ENCODE assay signal across 14 mouse cellular contexts in genomic region chr7:44669103-44669502, GRCm38 (mm10). TPM values are rescaled to one million over a fixed set of nuclear protein-coding genes. Genes with fewer than 3 reads are reported as not detected.
A peak's percentile ranks its signal among the peaks of the same experiment; 100 is the strongest.
DNase-seq lines count a peak whose midpoint lies in the region; ATAC-seq and TF ChIP-seq lines count a peak whose summit lies in the region.
"Had no signal": no experiment of that assay in that cellular context is flagged by ENCODE, and none has a peak within 500 bp of the region (broad histone marks: within the 10 kb centered on the region; RNA-seq: fewer than 3 reads in every experiment).

No protein-coding gene starts in this region.

- ATAC-seq in kidney, postnatal 0 days (replicated peaks; ENCODE audit: low FRiP score, low read depth), result peak; percentile 33; the same call in 1 of the 2 replicates
- ATAC-seq in midbrain, embryonic 14.5 days (ENCODE audit: low FRiP score, low TSS enrichment), result no peak
- ATAC-seq: forebrain, postnatal 0 days; Patski had no signal

- H3K9me3 ChIP-seq in E14TG2a.4 (ENCODE audit: low read length), result no peaks in the 10 kb centered on the region
- no peaks in the 10 kb centered on the region for H3K9me3 ChIP-seq in kidney, postnatal 0 days (replicated peaks; ENCODE audit: low read length)
- no peaks in the 10 kb centered on the region for H3K9me3 ChIP-seq in midbrain, embryonic 14.5 days (ENCODE audit: control insufficient read depth, low read length)
- H3K9me3 ChIP-seq: hindbrain, embryonic 15.5 days had no signal

- no peak for TF ChIP-seq CTCF in E14TG2a.4 (conservative IDR thresholded peaks at IDR 0.05; ENCODE audit: low read length)
- TF ChIP-seq CTCF in kidney, postnatal 0 days (IDR thresholded peaks at IDR 0.05; ENCODE audit: low read depth), result no peak

- WGBS in kidney, postnatal 0 days, result 13% methylated on average over 21 of the region's 21 CpGs
- 15% methylated on average over 21 of the region's 21 CpGs for WGBS in midbrain, embryonic 14.5 days

- no peaks in the 10 kb centered on the region for H3K36me3 ChIP-seq in E14TG2a.4 (ENCODE audit: insufficient read depth, low read length)
- H3K36me3 ChIP-seq in kidney, postnatal 0 days (ENCODE audit: insufficient read depth, low read length), result no peaks in the 10 kb centered on the region
- no peaks in the 10 kb centered on the region for H3K36me3 ChIP-seq in midbrain, embryonic 14.5 days (ENCODE audit: control insufficient read depth, insufficient read depth, low read length)
- H3K36me3 ChIP-seq: hindbrain, embryonic 15.5 days had no signal

- H3K4me3 ChIP-seq in E14TG2a.4 (replicated peaks; ENCODE audit: low read length), result peak overlapping the region; percentile 73
- no peak overlapping the region for H3K4me3 ChIP-seq in kidney, postnatal 0 days (replicated peaks; ENCODE audit: low read depth, low read length)
- no peak overlapping the region for H3K4me3 ChIP-seq in midbrain, embryonic 14.5 days (replicated peaks; ENCODE audit: low read depth, low read length)
- H3K4me3 ChIP-seq: hindbrain, embryonic 15.5 days had no signal

- intact Hi-C loops in heart, postnatal 10 days (cut with DNase I), result loop anchor here (5.0 kb wide), 1 partner anchor 33 kb away; no protein-coding TSS in a partner anchor

- H3K9ac ChIP-seq in kidney, postnatal 0 days (ENCODE audit: low read depth, low read length), result no peak overlapping the region
- H3K9ac ChIP-seq in midbrain, embryonic 14.5 days (replicated peaks; ENCODE audit: low read length), result no peak overlapping the region
- H3K9ac ChIP-seq: forebrain, postnatal 0 days; hindbrain, embryonic 15.5 days had no signal

- peaks cover 51% of the 10 kb centered on the region for H3K4me1 ChIP-seq in E14TG2a.4 (replicated peaks; ENCODE audit: low read depth, low read length)
- H3K4me1 ChIP-seq in kidney, postnatal 0 days (replicated peaks; ENCODE audit: insufficient read depth, low read length), result no peaks in the 10 kb centered on the region
- peaks cover 5% of the 10 kb centered on the region; the same call in 1 of the 2 replicates for H3K4me1 ChIP-seq in midbrain, embryonic 14.5 days (ENCODE audit: control insufficient read depth, insufficient read depth, low read length)

- H3K27ac ChIP-seq in kidney, postnatal 0 days, result no peak overlapping the region
- H3K27ac ChIP-seq in midbrain, embryonic 14.5 days (replicated peaks; ENCODE audit: low read depth, low read length), result no peak overlapping the region
- H3K27ac ChIP-seq: hindbrain, embryonic 15.5 days had no signal

- H3K27me3 ChIP-seq in E14TG2a.4 (ENCODE audit: insufficient read depth, low read length), result no peaks in the 10 kb centered on the region
- H3K27me3 ChIP-seq in kidney, postnatal 0 days (ENCODE audit: insufficient read depth, low read length), result no peaks in the 10 kb centered on the region
- no peaks in the 10 kb centered on the region for H3K27me3 ChIP-seq in midbrain, embryonic 14.5 days (ENCODE audit: control insufficient read depth, insufficient read depth, low read length)
- H3K27me3 ChIP-seq: Patski had no signal

- H3K4me2 ChIP-seq in kidney, postnatal 0 days (ENCODE audit: low read length), result no peak overlapping the region
- H3K4me2 ChIP-seq in midbrain, embryonic 14.5 days (ENCODE audit: low read length), result no peak overlapping the region
- H3K4me2 ChIP-seq: hindbrain, embryonic 15.5 days had no signal

- DNase-seq in cerebellum, adult 8-10 months, result peak; percentile 41
- no peak for DNase-seq in cerebellum, postnatal 14 days
- DNase-seq in kidney, postnatal 0 days (ENCODE audit: low spot score), result no peak
- DNase-seq in lung, postnatal 14 days, result peak; percentile 70
- no peak for DNase-seq in heart, postnatal 10 days
- no peak for DNase-seq in midbrain, embryonic 14.5 days
- DNase-seq in left cerebral cortex, adult 9 months (ENCODE audit: low spot score in 2 of 2), result no peak
- DNase-seq: embryo, embryonic 11 days; forebrain, postnatal 0 days had no signal

RNA-seq across cellular contexts. Expression of gene Myh14, which starts 1.5 kb away (rescaled TPM):
- 2.5 and 3.6 TPM in 2 replicates for polyA plus RNA-seq in kidney, postnatal 0 days (2015; fragmentation: Nextera tagmentation; extraction: Ambion mirVana)
- total RNA-seq in heart, postnatal 10 days (2021), result 10 to 100 TPM; 37.0 to 46.2 TPM
- polyA plus RNA-seq in midbrain, embryonic 14.5 days (2014; fragmentation: Nextera tagmentation; extraction: Ambion mirVana), result 2.5 and 2.7 TPM in 2 replicates

RNA-seq across cellular contexts. Expression of gene Izumo2, which starts 39.4 kb away (rescaled TPM):
- polyA plus RNA-seq in kidney, postnatal 0 days (2015; fragmentation: Nextera tagmentation; extraction: Ambion mirVana), result not detected in 2 replicates
- total RNA-seq in heart, postnatal 10 days (2021), result not detected
- polyA plus RNA-seq in midbrain, embryonic 14.5 days (2014; fragmentation: Nextera tagmentation; extraction: Ambion mirVana), result not detected in 2 replicates
- total RNA-seq: forebrain, postnatal 0 days; left cerebral cortex, adult 8-10 months had no signal
- polyA plus RNA-seq: forebrain, postnatal 0 days; hindbrain, embryonic 15.5 days; Patski; thymus, postnatal 0 days had no signal

Comparison
In these comparisons a context has a peak if more than half of its experiments do, and no peak if none do; other contexts are left out.
1. DNase-seq: peak in cerebellum, adult 8-10 months (single experiment) and lung, postnatal 14 days (single experiment); none in cerebellum, postnatal 14 days (0 of 2), kidney, postnatal 0 days (single experiment), heart, postnatal 10 days (0 of 2), midbrain, embryonic 14.5 days (single experiment) and left cerebral cortex, adult 9 months (0 of 2).